Mouse (Mus musculus): ENCODE data around the gene Zc3h12a.
A peak's percentile ranks its signal among the peaks of the same experiment; 100 is the strongest.

The Zc3h12a gene

GRCm38 (mm10) chr4:125127305-125128084, at the start of gene Zc3h12a:
Zc3h12a (minus strand) TSS chr4:125127840.
- DNase-seq (ENCODE audit: inconsistent ontology term), result peak; percentile 93

GRCm38 (mm10) chr4:125176639-125177165, 49.1 kb upstream of the Zc3h12a start:
- peak; percentile 51 for DNase-seq (ENCODE audit: inconsistent ontology term)

GRCm38 (mm10) chr4:125176190-125176589, 48.5 kb upstream of the Zc3h12a start:
- DNase-seq (ENCODE audit: inconsistent ontology term), result no peak

GRCm38 (mm10) chr4:125175591-125175990, 48.0 kb upstream of the Zc3h12a start:
- DNase-seq (ENCODE audit: inconsistent ontology term), result peak; percentile 69

GRCm38 (mm10) chr4:125174516-125175185, 47.0 kb upstream of the Zc3h12a start:
- DNase-seq (ENCODE audit: inconsistent ontology term), result peak; percentile 69

- no peak for DNase-seq (ENCODE audit: inconsistent ontology term)
Measured at GRCm38 (mm10) chr4:125173150-125173549, 45.5 kb upstream of the Zc3h12a start.

GRCm38 (mm10) chr4:125172736-125173135, 45.1 kb upstream of the Zc3h12a start:
- no peak for DNase-seq (ENCODE audit: inconsistent ontology term)

GRCm38 (mm10) chr4:125167723-125168122, 40.1 kb upstream of the Zc3h12a start:
- DNase-seq (ENCODE audit: inconsistent ontology term), result no peak

- no peak for DNase-seq (ENCODE audit: inconsistent ontology term)
Measured at GRCm38 (mm10) chr4:125164861-125165260, 37.2 kb upstream of the Zc3h12a start.

GRCm38 (mm10) chr4:125162701-125163100, 35.1 kb upstream of the Zc3h12a start:
- no peak for DNase-seq (ENCODE audit: inconsistent ontology term)

- DNase-seq (ENCODE audit: inconsistent ontology term), result no peak
Measured at GRCm38 (mm10) chr4:125161392-125161791, 33.8 kb upstream of the Zc3h12a start.

- no peak for DNase-seq (ENCODE audit: inconsistent ontology term)
Measured at GRCm38 (mm10) chr4:125160951-125161331, 33.3 kb upstream of the Zc3h12a start.

- peak; percentile 89 for DNase-seq (ENCODE audit: inconsistent ontology term)
Measured at GRCm38 (mm10) chr4:125160320-125160950, 32.8 kb upstream of the Zc3h12a start.

- peak; percentile 7 for DNase-seq (ENCODE audit: inconsistent ontology term)
Measured at GRCm38 (mm10) chr4:125158581-125159317, 31.1 kb upstream of the Zc3h12a start.

- DNase-seq (ENCODE audit: inconsistent ontology term), result no peak
Measured at GRCm38 (mm10) chr4:125158081-125158480, 30.4 kb upstream of the Zc3h12a start.

GRCm38 (mm10) chr4:125157322-125157721, 29.7 kb upstream of the Zc3h12a start:
- DNase-seq (ENCODE audit: inconsistent ontology term), result no peak

GRCm38 (mm10) chr4:125155646-125156045, 28.0 kb upstream of the Zc3h12a start:
- no peak for DNase-seq (ENCODE audit: inconsistent ontology term)

- DNase-seq (ENCODE audit: inconsistent ontology term), result no peak
Measured at GRCm38 (mm10) chr4:125153659-125154241, 26.1 kb upstream of the Zc3h12a start.

- no peak for DNase-seq (ENCODE audit: inconsistent ontology term)
Measured at GRCm38 (mm10) chr4:125152469-125152868, 24.8 kb upstream of the Zc3h12a start.

- DNase-seq (ENCODE audit: inconsistent ontology term), result no peak
Measured at GRCm38 (mm10) chr4:125149460-125149859, 21.8 kb upstream of the Zc3h12a start.

GRCm38 (mm10) chr4:125147970-125148369, 20.3 kb upstream of the Zc3h12a start:
- no peak for DNase-seq (ENCODE audit: inconsistent ontology term)

Measured in Muller cell, postnatal 12 days (primary cell).